Mouse (Mus musculus) thymus, postnatal 14 days (tissue): ENCODE measurements at regions not wholly inside any gene's neighbourhood (a gene's known extent, or its start where the extent isn't known, plus 50 kb on each side); places are given as distances from the start of the nearest gene placed in this dataset.

Experiments used
- DNase-seq: peaks from one replicate; pipeline ENCODE4 v3.0.0; 2021

- no peak for DNase-seq
These were observed 115.3 kb upstream of the Peli2 start for GRCm38 (mm10) chr14:48005092-48005928.

DNA sequence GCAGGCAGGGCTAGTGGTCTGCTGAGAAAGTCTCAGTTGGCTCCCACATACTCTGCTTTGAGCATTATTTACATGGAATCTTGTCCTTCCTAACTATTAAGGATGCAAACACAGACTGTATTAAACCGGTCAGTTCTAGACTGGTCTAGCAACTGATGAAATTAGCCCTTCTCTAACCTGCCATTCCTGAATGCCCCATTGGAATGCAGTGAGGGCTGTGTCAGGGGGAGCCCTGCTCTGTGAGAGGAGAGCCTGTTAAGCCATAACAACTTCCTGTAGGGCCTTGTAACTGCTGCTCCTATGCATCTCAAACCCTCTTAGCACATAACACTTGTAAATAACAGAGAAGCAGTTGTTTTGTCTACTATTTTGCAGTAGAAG lies 114.7 kb upstream of the Peli2 start:
- no peak for DNase-seq

DNA sequence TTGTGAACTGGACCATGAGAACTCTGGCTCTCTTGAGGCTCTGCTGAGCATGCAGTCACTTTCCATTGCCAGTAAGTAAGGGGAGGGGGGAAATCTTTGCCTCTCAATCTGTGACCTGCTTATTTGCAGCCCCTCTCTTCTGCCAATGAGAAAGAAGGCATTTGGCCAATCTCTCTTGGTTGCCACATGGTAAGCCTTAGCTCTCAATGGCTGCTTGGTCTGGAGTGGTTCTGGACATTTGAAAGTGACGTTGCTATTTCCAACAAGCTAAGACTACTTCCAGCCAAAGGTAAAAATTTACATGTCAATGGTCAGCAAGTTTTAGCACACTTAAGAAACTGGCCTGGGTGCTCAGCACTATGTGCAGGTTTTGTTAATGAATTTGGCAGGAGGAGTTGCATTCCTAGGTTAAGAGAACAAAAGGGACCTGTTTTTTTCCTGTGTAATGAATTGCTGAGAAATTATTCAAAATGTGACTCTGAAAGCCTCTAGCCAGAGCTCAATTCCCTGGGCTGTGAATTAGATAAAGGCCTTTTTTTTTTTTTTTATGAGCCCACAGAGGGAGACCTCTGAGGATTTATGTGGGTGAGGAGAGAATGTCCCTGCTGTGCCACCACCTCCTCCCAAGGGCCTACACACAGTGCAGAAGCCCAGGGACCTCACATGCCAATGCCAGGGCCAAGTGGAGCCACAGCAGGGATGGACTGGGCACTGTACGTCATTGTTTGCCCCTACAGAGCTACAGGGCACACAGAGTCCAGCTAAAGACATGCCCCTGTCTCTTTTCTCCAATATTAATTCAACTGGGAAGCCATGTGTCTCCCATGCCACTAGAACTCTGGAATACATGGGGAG lies 108.0 kb upstream of the Peli2 start:
- no peak for DNase-seq

DNA sequence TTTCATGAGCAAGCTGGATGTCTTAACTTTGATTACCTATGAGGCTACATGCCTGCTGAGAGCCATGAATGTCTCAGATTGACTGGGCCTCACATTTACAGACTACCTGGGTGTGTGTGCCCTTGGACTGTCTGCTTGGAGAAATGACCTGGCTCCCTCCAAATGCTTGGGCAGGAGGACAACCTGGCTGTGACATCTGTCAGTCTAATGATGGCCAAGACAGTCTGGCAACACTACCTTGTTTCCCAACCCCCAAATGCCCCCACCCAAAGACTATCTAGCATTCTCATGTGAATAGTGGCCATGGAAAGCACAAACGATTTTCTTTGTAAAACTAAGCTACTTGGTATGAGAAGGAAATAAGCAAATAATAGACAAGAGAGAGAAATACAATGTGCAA lies 107.2 kb upstream of the Peli2 start:
- DNase-seq = no peak

DNA sequence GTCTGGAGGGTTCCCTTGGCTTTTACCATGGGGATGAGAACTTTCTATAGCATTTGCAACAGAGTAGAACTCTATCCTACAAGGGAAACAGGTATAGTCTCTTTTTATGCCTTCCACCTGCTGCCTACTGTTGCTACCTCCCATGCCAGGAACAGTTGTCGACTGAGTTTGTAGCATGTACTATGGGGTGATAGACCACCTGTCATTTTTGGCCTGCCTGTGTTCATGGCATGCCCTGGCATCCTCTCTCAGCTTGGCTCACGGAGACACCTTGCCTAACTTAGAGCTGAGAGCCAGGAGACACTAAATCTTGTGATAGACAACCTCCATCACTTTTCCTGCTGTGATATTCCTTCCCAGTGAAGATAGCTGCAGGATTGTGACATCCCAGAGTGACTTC lies 105.8 kb upstream of the Peli2 start:
- no peak for DNase-seq

GRCm38 (mm10) chr14:48017971-48018370 lies 102.7 kb upstream of the Peli2 start:
- DNase-seq = no peak

- DNase-seq = no peak
These were observed 101.3 kb upstream of the Peli2 start for GRCm38 (mm10) chr14:48019331-48019730.

DNA sequence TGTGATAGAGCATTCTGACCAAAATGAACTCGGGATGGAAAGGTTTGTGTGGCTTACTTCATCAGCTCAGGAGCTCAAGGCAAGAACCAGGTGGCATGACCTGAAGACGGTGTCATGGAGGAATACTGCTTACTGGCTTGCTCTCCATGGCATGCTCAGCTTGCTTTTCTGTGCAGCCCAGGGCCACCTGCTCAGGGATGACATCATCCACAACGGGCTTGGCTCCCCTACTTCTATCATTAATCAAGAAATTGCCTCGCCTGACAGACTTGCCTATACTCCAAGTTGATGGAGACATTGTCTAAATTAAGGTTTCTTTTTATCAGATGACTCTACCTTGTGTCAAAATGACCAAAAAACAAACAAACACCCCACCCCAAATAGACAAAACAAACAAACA lies 98.4 kb upstream of the Peli2 start:
- DNase-seq = no peak

GRCm38 (mm10) chr14:48024051-48024693 lies 96.5 kb upstream of the Peli2 start:
- no peak for DNase-seq

DNA sequence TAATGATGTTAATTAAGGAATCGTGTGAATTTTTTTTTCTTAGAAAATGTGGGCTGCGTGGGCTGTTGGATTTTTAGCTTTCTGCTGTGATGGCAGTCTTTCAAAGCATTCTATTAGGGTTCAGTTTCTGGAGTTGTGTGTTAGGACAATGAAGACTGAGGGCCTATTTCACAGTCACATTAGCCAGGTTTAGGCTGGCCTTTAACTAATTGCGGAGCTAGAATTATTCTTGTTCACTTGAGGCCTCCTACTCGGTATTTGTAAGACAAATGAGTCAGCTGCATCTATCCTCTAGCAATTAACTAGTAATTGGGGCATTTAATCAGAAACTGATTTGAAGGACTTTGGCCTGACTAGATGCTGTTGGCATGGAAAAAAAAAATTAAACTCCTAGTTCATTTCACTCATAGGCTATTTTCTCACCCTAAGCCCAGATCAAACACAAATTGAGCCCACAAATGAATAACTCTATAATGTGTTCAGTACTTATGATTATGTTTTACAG lies 81.3 kb upstream of the Peli2 start:
- no peak for DNase-seq

DNA sequence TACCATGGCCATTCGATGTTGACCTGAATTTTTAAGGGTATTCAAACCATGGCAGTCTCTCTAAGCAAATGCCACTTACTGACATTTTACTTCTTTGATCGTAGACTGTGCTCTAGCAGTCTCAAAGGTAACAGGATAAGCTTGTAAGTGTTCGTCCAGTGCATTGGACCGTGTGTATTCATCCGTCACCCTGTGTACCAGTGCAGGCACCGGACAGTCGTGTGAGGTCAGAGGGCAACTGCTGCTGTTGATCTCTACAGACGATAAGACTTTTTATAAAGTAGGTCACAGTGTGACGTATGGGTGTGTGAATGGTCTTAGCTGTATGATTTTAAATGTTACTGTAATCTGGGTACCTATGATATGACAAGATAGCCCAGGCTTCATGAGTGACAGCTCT lies 74.5 kb upstream of the Peli2 start:
- DNase-seq = no peak

- DNase-seq = no peak
These were observed 73.8 kb upstream of the Peli2 start for GRCm38 (mm10) chr14:48046831-48047230.

- no peak for DNase-seq
These were observed 70.7 kb upstream of the Peli2 start for GRCm38 (mm10) chr14:48049698-48050459.

DNA sequence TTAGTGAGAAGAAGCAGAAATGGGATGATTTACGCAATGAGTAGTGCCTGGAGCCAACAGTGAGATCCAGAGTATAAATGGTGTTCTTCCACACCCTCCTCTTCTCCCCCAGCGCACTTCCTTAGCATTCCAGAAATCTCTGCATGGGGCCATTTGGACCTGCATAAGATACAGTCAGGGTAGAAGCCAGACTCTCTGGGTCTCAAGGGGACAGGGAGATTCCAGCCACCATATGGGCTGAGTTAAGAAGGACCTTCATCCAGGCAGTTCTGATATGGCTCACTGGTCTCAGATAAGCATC lies 70.2 kb upstream of the Peli2 start:
- DNase-seq = no peak

DNA sequence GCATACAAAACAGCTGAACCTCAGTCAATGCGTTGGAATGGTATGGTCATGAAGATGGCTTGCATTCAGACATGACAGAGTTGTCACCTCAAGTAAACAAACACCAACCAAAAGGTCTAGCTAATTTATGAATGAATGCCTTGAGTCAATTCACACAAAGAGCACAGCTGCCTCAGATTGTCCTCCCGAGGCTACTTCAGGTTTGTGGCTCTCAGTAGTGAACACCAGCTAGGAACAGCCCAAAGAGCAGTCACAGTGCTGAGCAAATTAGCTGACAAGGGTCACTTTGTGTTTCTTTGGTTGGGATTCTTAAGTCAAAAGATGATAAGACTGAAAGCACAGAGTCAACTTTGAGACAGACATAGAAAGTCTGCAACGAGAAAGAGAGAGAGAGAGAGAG lies 68.7 kb upstream of the Peli2 start:
- no peak for DNase-seq

- no peak for DNase-seq
These were observed 68.2 kb upstream of the Peli2 start for GRCm38 (mm10) chr14:48052405-48052804.

- no peak for DNase-seq
These were observed 67.5 kb upstream of the Peli2 start for GRCm38 (mm10) chr14:48053151-48053550.

- DNase-seq = no peak
These were observed 65.9 kb upstream of the Peli2 start for GRCm38 (mm10) chr14:48054719-48055118.

GRCm38 (mm10) chr14:48055861-48056260 lies 64.8 kb upstream of the Peli2 start:
- no peak for DNase-seq

DNA sequence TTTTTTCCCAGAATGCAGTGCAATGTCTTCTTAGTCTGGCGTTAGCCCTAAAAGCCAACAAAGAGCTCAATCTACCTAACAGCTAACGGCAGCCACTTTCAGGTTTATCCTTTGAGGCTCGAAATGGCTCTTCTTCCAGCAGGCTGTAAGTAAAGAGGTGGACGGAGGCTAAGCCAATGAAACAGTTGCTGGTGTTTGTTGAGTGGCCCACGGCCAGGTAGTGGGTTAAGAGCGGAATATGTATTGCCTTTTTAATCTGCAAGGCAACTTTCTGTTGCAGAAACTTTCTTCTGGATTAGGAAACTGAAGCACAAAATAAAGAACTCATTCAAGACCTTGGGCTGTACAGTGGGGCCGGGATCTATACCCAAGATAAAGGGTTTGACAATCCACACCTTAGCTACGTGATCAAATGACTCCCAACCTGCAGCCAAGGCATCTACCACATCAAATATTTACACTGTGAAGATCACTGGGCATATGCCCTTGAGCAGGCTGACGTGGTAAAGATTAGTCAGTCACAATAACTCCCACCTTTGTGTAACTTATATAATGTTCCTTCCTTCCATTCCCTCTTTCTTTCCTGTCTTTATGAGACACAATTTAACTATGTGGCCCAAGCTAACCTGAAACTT lies 62.3 kb upstream of the Peli2 start:
- no peak for DNase-seq

DNA sequence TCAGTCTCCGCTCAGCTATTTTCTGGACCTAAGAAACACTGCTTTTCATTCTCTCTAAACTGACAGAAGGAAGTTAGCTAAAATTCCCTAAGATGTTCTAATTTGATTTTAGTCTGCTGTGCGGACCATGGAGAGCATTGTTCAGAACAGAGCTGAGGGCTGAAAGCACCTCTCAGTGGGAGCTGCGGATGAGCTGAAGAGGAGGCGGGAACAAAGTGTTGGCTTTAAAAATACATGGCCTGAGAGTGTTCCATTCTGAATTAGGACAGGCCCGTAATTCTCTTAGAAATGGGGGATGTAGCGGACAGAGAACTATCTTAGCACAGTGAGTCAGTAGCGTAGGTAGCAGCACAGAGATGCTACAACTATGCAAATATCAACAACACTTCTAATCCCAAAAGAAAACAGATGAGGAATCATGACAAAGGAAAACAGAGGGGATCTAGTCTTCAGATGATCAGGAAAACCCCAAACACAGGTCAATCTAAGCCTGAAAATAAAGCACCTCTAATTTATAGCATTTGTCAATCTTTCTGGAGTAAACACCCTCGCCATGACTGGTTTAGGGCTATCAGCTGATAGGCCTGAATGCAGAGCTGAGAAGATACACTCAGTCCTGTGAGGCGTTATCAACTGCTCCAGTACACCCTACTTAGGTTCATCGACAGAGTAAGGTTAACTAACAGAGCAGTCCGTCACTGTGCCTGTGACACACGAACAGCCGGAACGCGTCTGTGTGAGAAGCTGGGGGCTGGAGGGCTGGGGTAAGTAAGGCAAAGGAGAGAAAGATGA lies 60.8 kb upstream of the Peli2 start:
- no peak for DNase-seq

DNA sequence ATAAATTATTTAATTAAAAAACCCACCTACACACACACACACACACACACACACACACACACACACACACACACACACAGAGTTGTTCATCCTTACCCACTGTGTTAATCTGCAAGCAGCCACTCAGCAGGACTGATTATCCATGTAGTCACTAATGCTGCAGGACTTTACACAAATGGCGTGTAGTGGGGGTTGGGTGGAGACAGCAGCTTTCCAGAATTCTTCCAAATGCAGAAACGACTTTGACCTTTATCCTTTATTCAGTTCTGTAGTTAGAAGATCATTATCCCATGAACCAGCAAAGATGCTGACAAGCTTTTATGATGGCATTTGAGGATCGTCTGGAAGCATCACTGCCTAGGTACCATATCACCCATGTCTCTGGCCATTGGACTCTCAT lies 52.0 kb upstream of the Peli2 start:
- DNase-seq = no peak
